Mouse (Mus musculus) layer of hippocampus, adult 9-10 months (tissue): Measurements from ENCODE around the gene Gm21394.
"Not testable (repeated sequence)": the region's sequence is repeated elsewhere in the genome, so short reads cannot be mapped to it uniquely, and the experiment has no call there.

Experiments used
- DNase-seq: peaks from one replicate; pipeline ENCODE4 v3.0.0; 2022; ENCODE audit warnings: low spot score

The Gm21394 gene

DNA sequence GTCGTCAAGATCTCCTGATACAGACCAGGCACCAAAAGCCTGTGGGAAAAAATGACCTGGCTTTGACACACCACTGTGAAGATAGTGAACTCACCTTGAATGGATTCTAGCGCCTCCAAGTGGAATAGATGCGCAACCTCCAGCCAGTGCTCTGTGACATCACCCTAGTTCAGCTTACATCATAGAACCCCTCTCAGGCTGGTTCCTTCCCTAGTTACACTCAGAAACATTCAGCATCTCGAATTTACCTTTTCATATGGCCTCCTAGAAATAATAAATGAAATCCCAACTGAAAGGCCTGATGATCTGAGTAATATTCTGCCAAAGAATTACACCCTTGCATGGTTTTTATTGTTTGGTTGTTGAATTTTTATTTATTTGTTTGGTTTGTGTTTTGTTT lies at the start of gene Gm21394:
Gene Gm21394, minus strand, starts transcription at position 101 of the 400 bp plus-strand sequence.
- not testable (repeated sequence) for DNase-seq
